Mouse (Mus musculus): ENCODE measurements around the gene Kctd2.

The Kctd2 gene

GRCm38 (mm10) chr11:115400630-115401391 is 19.1 kb upstream of the Kctd2 start:
- peak in 1 of 2 experiments; percentile 64 for DNase-seq (ENCODE audit: low spot score in 2 of 2)

- DNase-seq (ENCODE audit: low spot score in 2 of 2): peak in 1 of 2 experiments; percentile 87
Observed at GRCm38 (mm10) chr11:115403338-115404124, 16.4 kb upstream of the Kctd2 start, which contains the start of gene Mrpl58. TSS of gene Mrpl58 (plus strand) at chr11:115403752.

GRCm38 (mm10) chr11:115405723-115406122 is 14.2 kb upstream of the Kctd2 start:
- DNase-seq (ENCODE audit: low spot score in 2 of 2): no peak

- no peak for DNase-seq (ENCODE audit: low spot score in 2 of 2)
Observed at GRCm38 (mm10) chr11:115406858-115407401, 13.0 kb upstream of the Kctd2 start.

- no peak for DNase-seq (ENCODE audit: low spot score in 2 of 2)
Observed at GRCm38 (mm10) chr11:115408266-115408920, 11.5 kb upstream of the Kctd2 start.

- no peak for DNase-seq (ENCODE audit: low spot score in 2 of 2)
Observed at GRCm38 (mm10) chr11:115409556-115409955, 10.4 kb upstream of the Kctd2 start.

GRCm38 (mm10) chr11:115420336-115421190 is 635 bp downstream of the Kctd2 start:
- DNase-seq (ENCODE audit: low spot score in 2 of 2): peak in 1 of 2 experiments; percentile 49

- no peak for DNase-seq (ENCODE audit: low spot score in 2 of 2)
Observed at GRCm38 (mm10) chr11:115421328-115421727, 1.4 kb downstream of the Kctd2 start.

GRCm38 (mm10) chr11:115421972-115422371 is 2.0 kb downstream of the Kctd2 start:
- no peak for DNase-seq (ENCODE audit: low spot score in 2 of 2)

- no peak for DNase-seq (ENCODE audit: low spot score in 2 of 2)
Observed at GRCm38 (mm10) chr11:115423091-115423490, 3.2 kb downstream of the Kctd2 start.

GRCm38 (mm10) chr11:115424666-115425065 is 4.7 kb downstream of the Kctd2 start:
- no peak for DNase-seq (ENCODE audit: low spot score in 2 of 2)

GRCm38 (mm10) chr11:115425671-115426070 is 5.7 kb downstream of the Kctd2 start:
- DNase-seq (ENCODE audit: low spot score in 2 of 2): no peak

GRCm38 (mm10) chr11:115427482-115428331 is 7.8 kb downstream of the Kctd2 start:
- DNase-seq (ENCODE audit: low spot score in 2 of 2): peak in 1 of 2 experiments; percentile 80

- peak in 1 of 2 experiments; percentile 55 for DNase-seq (ENCODE audit: low spot score in 2 of 2)
Observed at GRCm38 (mm10) chr11:115429307-115429706, 9.4 kb downstream of the Kctd2 start.

GRCm38 (mm10) chr11:115430561-115430960 is 10.6 kb downstream of the Kctd2 start:
- DNase-seq (ENCODE audit: low spot score in 2 of 2): no peak

- no peak for DNase-seq (ENCODE audit: low spot score in 2 of 2)
Observed at GRCm38 (mm10) chr11:115432814-115433213, 12.9 kb downstream of the Kctd2 start.

GRCm38 (mm10) chr11:115433342-115433741 is 13.4 kb downstream of the Kctd2 start:
- no peak for DNase-seq (ENCODE audit: low spot score in 2 of 2)

- no peak for DNase-seq (ENCODE audit: low spot score in 2 of 2)
Observed at GRCm38 (mm10) chr11:115435596-115436337, 15.8 kb downstream of the Kctd2 start.

- DNase-seq (ENCODE audit: low spot score in 2 of 2): peak in 1 of 2 experiments; percentile 53
Observed at GRCm38 (mm10) chr11:115437571-115438122, 17.7 kb downstream of the Kctd2 start.
